Mouse (Mus musculus): ENCODE results near the gene Rwdd4a. TPM values are rescaled to one million over a fixed set of nuclear protein-coding genes. Genes with fewer than 3 reads are reported as not detected.

The Rwdd4a gene
- polyA plus RNA-seq (2016; fragmentation: Nextera tagmentation; extraction: Ambion mirVana): 43.8 and 48.6 TPM in 2 replicates

DNA sequence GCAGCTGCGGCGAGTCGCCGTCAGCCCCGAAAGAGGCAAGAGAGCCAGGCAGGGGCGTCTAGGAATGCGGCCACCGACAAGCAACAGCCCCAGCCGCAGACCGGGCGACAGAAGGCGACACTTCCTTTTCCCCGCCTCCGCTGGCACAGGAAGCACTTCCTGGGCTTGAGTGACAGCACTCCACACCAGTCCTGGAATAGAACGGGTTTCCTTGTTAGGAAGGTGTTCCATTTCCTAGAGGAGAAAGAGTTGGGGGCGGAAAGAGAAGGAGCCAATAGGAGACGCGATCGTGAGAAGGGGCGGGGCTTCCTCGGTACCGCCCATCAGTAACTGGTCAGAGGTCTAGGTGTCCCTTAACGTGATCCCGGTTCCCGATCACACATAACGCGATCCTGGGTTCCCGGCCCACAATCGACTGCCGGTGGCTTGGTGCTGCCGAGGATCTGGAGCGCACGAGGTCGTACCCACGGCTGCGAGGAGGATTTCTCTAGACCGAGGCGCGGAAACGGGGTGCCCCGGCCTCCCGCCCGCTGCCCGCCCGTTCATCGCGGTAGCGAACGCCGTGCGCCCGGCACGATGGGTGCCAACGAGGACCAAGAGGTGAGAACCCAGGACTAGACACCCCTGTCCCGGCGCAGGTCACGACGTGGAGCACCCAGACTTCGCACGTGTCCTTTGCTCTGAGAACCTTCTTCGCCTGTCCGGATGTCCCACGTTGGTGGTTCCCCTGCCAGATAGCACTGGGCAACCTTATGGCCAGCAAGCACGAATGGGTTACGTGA, at the start of gene Rwdd4a, which contains the start of gene Trappc11:
Gene Rwdd4a, plus strand, starts transcription at position 321 of the 782 bp plus-strand sequence.
Gene Trappc11, minus strand, starts transcription at position 127 of the 782 bp plus-strand sequence.
- peaks cover 41% of the 10 kb centered on the region for H3K4me1 ChIP-seq (replicated peaks)
- peak within 1 kb of the TSS; percentile 94 for H3K27ac ChIP-seq
- no peaks in the 10 kb centered on the region for H3K9me3 ChIP-seq
- H3K36me3 ChIP-seq: peaks cover 29% of the 10 kb centered on the region
- H3K4me3 ChIP-seq: peak within 1 kb of the TSS; percentile 95
- WGBS: under 1% methylated on average over 65 of the region's 65 CpGs
- DNase-seq (ENCODE audit: low spot score): peak; percentile 95
- no peaks in the 10 kb centered on the region for H3K27me3 ChIP-seq (ENCODE audit: insufficient read depth, poor library complexity, severe bottlenecking)

DNA sequence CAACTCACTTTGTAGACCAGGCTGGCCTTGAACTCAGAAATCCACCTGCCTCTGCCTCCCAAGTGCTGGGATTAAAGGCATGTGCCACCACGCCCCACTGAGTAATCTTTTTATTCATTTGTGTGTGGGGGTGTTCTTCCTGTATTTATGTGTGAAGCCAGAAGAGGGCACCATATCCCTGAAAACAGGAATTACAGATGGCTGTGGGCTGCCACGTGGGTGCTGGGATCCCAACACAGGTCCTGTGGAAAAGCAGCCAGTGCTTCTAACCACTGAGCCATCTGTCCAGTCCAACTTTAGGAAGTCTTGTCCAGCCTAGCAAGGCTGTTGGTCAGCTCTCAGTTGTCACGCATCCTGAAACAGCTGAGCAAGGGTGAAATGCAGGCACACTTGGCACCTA, 46.2 kb upstream of the Rwdd4a start:
- peaks cover 50% of the 10 kb centered on the region for H3K36me3 ChIP-seq
- H3K4me1 ChIP-seq (replicated peaks): peaks cover 17% of the 10 kb centered on the region
- H3K27me3 ChIP-seq (ENCODE audit: insufficient read depth, poor library complexity, severe bottlenecking): no peaks in the 10 kb centered on the region
- no peak for DNase-seq (ENCODE audit: low spot score)
- H3K9me3 ChIP-seq: peaks cover 6% of the 10 kb centered on the region
- no peak overlapping the region for H3K4me3 ChIP-seq
- WGBS: 84% methylated on average over 3 of the region's 3 CpGs
- no peak overlapping the region for H3K27ac ChIP-seq

DNA sequence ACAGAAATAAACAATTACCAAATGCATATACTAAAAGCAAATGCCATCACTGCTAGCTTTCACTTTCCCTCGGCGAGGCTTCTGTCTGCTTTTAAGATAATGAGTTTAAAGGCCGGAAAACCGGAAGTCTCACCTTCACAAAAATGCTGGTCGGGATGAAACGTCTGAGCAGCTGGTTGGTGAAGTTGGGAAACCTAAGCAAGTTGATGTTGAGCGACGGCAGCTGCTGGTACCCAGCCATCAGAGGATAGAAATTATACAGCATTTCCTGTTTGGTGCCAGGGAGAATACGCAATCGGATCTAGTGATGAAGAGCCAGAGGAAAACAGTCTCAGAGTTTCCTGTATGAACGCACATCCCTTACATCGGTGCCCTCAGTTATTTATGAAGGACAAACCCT, 40.4 kb upstream of the Rwdd4a start:
- H3K27ac ChIP-seq: no peak overlapping the region
- H3K27me3 ChIP-seq (ENCODE audit: insufficient read depth, poor library complexity, severe bottlenecking): no peaks in the 10 kb centered on the region
- H3K4me1 ChIP-seq (replicated peaks): peaks cover 10% of the 10 kb centered on the region
- no peak overlapping the region for H3K4me3 ChIP-seq
- H3K36me3 ChIP-seq: peaks cover 92% of the 10 kb centered on the region
- 95% methylated on average over 12 of the region's 12 CpGs for WGBS
- no peak for DNase-seq (ENCODE audit: low spot score)
- no peaks in the 10 kb centered on the region for H3K9me3 ChIP-seq

DNA sequence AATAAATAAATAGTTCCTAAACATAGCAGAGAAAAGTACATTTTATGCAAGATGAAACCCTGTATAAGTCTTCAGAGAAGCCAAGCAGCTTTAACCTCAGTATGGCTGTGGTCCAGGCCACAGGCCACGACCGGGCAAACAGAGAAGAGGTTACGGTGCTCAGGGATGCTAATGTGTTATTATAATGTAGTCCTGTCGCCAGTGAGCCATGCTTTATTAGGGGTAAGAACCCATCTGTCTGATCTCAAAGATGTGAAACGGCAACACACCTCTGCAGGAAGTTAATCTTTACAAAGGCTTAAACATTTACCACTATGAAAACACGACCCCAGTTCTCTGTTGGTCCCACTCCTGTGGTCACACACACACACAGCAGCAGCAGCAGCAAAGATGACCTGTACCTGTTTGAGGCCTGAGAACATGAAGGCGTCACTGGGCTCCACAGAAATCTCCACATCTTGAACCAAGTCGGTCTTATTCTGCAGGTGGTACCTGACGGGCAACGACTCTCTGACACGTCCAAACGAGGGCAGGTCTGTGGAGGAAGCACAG, 38.8 kb upstream of the Rwdd4a start:
- Histone ChIP-seq H3K9me3 (no peaks in the 10 kb centered on the region), H3K27me3 (ENCODE audit: insufficient read depth, poor library complexity, severe bottlenecking) (no peaks in the 10 kb centered on the region), H3K4me3 (no peak overlapping the region), H3K36me3 (peaks cover 95% of the 10 kb centered on the region), H3K4me1 (replicated peaks) (no peaks in the 10 kb centered on the region), H3K27ac (no peak overlapping the region)
- no peak for DNase-seq (ENCODE audit: low spot score)
- WGBS: 89% methylated on average over 12 of the region's 12 CpGs

DNA sequence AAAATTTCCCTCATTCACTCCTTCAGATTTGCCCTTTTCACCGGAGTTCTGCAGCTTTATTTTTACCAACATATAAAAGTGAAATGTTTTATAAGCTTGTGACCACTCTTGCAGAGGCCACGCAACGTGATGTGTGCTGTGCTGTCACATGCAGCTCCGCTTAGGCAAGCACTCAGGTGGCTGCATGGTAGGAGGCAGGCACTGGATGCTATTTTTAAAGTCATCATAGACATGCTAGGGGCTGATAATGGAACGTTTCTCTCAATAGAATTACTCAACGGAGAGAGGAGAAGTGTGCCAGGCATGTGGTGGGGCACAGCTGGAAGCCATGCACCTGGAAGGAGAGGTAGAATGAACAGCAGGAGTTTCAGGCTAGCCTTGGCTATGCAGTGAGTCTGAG, 38.0 kb upstream of the Rwdd4a start:
- H3K9me3 ChIP-seq: no peaks in the 10 kb centered on the region
- no peaks in the 10 kb centered on the region for H3K27me3 ChIP-seq (ENCODE audit: insufficient read depth, poor library complexity, severe bottlenecking)
- H3K27ac ChIP-seq: no peak overlapping the region
- peaks cover 97% of the 10 kb centered on the region for H3K36me3 ChIP-seq
- DNase-seq (ENCODE audit: low spot score): no peak
- 90% methylated on average over 6 of the region's 6 CpGs for WGBS
- H3K4me1 ChIP-seq (replicated peaks): no peaks in the 10 kb centered on the region
- H3K4me3 ChIP-seq: no peak overlapping the region

DNA sequence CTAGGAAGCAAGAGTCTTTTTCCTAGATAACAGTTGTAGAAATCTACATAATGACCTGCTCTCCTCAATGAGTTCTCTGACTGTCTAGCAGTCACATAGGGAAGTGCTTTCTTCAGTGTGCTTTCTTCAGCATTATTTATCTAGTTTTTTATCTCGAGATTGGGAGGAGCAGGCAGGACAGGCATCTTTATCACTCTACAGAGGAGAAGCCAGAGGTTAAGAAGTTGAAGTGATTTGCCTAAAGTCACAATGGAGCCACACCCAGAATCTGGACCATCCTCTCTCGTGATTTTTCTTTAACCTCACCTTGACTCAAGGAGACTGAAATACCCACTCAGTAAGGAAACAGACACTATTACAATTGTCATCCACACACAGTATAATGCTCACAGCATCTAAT, 31.5 kb upstream of the Rwdd4a start:
- H3K4me3 ChIP-seq: no peak overlapping the region
- no peak for DNase-seq (ENCODE audit: low spot score)
- H3K4me1 ChIP-seq (replicated peaks): no peaks in the 10 kb centered on the region
- H3K27me3 ChIP-seq (ENCODE audit: insufficient read depth, poor library complexity, severe bottlenecking): no peaks in the 10 kb centered on the region
- H3K9me3 ChIP-seq: no peaks in the 10 kb centered on the region
- 81% methylated on average over 2 of the region's 2 CpGs for WGBS
- peaks cover 98% of the 10 kb centered on the region for H3K36me3 ChIP-seq
- no peak overlapping the region for H3K27ac ChIP-seq

DNA sequence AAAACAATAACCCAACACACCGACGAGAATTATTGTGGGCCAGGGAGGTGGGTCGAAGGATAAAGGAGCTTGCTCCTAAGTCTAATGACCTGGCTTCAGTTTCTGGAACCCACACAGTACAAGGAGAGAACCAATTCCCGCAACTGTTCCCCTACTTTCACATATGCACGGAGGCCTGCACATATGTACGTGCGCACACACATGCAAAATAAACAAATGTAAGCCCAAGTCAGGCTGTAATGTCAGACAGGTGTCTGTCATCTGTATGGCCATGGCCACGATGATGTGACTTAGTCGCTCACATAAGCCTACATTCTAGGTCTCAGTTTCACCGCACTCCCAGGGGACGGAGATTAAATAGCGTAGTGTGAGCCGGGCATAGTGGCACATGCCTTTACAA, 30.9 kb upstream of the Rwdd4a start:
- H3K4me1 ChIP-seq (replicated peaks): no peaks in the 10 kb centered on the region
- peaks cover 97% of the 10 kb centered on the region for H3K36me3 ChIP-seq
- 97% methylated on average over 13 of the region's 13 CpGs for WGBS
- H3K27me3 ChIP-seq (ENCODE audit: insufficient read depth, poor library complexity, severe bottlenecking): no peaks in the 10 kb centered on the region
- no peak overlapping the region for H3K4me3 ChIP-seq
- H3K9me3 ChIP-seq: no peaks in the 10 kb centered on the region
- no peak for DNase-seq (ENCODE audit: low spot score)
- no peak overlapping the region for H3K27ac ChIP-seq

DNA sequence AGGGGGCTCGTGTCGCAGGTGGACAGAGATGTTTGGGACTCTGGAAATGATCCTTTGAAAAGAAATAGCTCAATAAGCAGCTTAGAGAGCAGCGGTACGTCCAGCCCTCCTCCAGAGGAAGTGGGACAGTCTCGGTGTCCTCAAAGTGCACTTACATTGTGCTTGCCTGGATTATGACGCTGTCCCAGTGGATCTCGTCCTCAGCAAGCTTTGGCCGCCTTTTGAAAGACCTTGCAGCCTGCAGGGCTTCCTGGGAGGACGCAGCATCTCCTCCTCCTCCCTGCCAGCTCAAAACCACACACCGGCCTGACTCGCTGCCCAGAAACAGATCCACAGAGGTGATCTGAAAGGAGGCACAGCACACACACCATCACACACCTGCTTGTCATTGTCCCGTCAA, 28.0 kb upstream of the Rwdd4a start:
- no peaks in the 10 kb centered on the region for H3K4me1 ChIP-seq (replicated peaks)
- H3K27me3 ChIP-seq (ENCODE audit: insufficient read depth, poor library complexity, severe bottlenecking): no peaks in the 10 kb centered on the region
- no peak for DNase-seq (ENCODE audit: low spot score)
- no peaks in the 10 kb centered on the region for H3K9me3 ChIP-seq
- H3K4me3 ChIP-seq: no peak overlapping the region
- H3K36me3 ChIP-seq: peaks cover 93% of the 10 kb centered on the region
- no peak overlapping the region for H3K27ac ChIP-seq
- 90% methylated on average over 12 of the region's 12 CpGs for WGBS

DNA sequence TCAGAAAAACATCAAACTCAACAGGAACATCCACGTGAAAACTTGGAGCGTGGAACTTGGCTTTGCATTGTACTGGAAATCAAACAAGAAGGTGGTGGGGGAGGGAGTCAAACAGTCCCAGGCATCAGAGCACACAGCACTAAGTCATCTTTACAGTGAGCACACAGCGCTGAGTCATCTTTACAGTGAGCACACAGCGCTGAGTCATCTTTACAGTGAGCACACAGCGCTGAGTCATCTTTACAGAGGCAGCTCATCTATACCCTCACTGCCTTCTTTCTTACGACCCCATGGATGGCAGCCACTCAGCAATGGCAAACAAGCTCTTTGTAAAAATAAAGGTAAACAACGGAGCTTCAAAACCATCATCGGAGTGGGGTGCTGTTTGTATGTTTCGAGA, 22.5 kb upstream of the Rwdd4a start:
- H3K4me1 ChIP-seq (replicated peaks): no peaks in the 10 kb centered on the region
- peaks cover 88% of the 10 kb centered on the region for H3K36me3 ChIP-seq

DNA sequence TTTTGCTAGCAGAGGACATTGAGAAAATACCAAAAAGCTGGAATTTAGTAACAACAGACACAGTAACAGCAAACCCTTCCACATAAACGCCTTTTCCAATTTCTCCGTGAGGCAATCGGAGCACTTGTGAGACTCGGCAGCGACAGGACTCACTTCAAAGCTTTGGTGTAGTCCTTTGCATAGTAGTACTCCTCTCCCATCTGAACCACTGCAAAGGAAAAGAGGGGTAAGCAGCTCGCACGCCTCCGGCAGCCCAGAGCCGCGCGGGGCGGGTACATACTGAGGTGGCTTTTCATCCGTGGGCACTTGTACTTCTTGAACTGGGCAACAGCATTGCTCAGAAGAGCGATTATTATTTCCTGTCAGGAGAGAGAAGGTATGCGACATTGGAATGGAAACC, 19.9 kb upstream of the Rwdd4a start:
- H3K27me3 ChIP-seq (ENCODE audit: insufficient read depth, poor library complexity, severe bottlenecking): no peaks in the 10 kb centered on the region
- no peaks in the 10 kb centered on the region for H3K4me1 ChIP-seq (replicated peaks)
- WGBS: 97% methylated on average over 15 of the region's 15 CpGs
- peaks cover 85% of the 10 kb centered on the region for H3K36me3 ChIP-seq
- no peak overlapping the region for H3K4me3 ChIP-seq
- no peaks in the 10 kb centered on the region for H3K9me3 ChIP-seq
- no peak overlapping the region for H3K27ac ChIP-seq
- no peak for DNase-seq (ENCODE audit: low spot score)

More for the DNA sequence above, 22.5 kb upstream of the Rwdd4a start:
- Histone ChIP-seq H3K9me3 (no peaks in the 10 kb centered on the region), H3K4me3 (no peak overlapping the region), H3K27ac (no peak overlapping the region), H3K27me3 (ENCODE audit: insufficient read depth, poor library complexity, severe bottlenecking) (no peaks in the 10 kb centered on the region)
- DNase-seq (ENCODE audit: low spot score): no peak
- 94% methylated on average over 9 of the region's 9 CpGs for WGBS

DNA sequence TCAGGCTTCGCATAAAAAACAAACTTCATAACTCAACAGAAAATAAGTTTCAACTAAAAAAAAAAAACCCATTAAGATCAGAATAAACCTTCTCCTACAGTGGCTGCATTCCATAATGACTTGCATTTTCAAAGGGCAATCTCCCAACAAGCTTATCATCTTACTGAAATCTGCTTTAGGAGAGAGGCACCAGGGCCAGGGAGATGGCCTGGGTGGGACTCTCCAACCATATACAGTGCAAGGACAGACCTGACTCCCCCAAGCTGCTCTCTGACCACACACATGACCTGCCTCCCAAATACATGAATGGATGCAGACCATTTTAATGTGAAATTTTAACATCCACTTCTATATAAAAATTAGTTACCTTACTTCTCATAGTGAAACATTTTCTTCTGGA, 5.4 kb upstream of the Rwdd4a start:
- H3K27ac ChIP-seq: no peak overlapping the region
- DNase-seq (ENCODE audit: low spot score): no peak
- H3K4me1 ChIP-seq (replicated peaks): peaks cover 11% of the 10 kb centered on the region
- peaks cover 74% of the 10 kb centered on the region for H3K36me3 ChIP-seq
- no peaks in the 10 kb centered on the region for H3K27me3 ChIP-seq (ENCODE audit: insufficient read depth, poor library complexity, severe bottlenecking)
- H3K9me3 ChIP-seq: no peaks in the 10 kb centered on the region
- H3K4me3 ChIP-seq: no peak overlapping the region
- WGBS: 98% methylated on average over 1 of the region's 1 CpGs

DNA sequence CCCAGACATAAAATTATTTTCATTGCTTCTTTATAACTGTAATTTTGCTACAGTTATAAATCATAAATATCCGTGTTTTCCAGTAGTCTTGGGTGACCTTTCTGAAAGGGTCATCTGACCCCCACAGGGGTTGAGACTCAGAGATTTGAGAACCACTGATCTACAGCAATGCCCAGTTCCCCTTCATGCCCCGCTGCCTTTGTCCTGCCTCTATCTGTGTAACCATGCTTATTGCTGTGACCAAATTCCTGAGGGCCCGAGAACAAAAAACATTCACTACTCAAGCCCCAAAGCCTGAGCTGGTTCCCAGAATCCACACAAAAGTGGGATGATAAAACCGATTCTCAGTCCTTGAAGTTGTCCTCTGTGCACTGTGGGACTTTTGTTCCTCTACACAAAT, 4.9 kb downstream of the Rwdd4a start:
- H3K27me3 ChIP-seq (ENCODE audit: insufficient read depth, poor library complexity, severe bottlenecking): no peaks in the 10 kb centered on the region
- WGBS: 54% methylated on average over 4 of the region's 4 CpGs
- H3K36me3 ChIP-seq: peaks cover 46% of the 10 kb centered on the region
- H3K9me3 ChIP-seq: no peaks in the 10 kb centered on the region
- H3K4me3 ChIP-seq: no peak overlapping the region
- H3K27ac ChIP-seq: no peak overlapping the region
- peaks cover 35% of the 10 kb centered on the region for H3K4me1 ChIP-seq (replicated peaks)
- DNase-seq (ENCODE audit: low spot score): no peak

DNA sequence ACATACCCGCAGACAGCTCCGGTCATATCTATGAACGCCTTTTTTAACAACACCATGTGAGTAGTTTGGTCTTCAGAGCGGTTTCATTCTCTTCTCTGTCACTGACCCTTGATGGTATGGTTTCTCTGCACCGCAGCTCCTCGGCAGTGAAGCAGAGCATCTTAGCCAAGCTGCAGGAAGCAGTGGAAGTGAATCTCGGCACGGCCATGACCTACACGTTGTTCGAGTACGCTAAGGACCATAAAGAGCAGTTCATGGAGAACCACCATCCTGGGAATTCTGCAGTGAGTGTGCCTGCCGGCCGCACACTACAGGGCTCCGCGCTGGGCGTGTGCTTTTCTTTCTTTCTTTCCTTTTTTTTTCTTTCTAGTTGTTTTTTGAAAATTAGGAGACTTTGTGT, 9.3 kb downstream of the Rwdd4a start:
- Histone ChIP-seq H3K9me3 (no peaks in the 10 kb centered on the region; the same call in 1 of the 2 replicates), H3K36me3 (peaks cover 88% of the 10 kb centered on the region), H3K27ac (no peak overlapping the region), H3K27me3 (ENCODE audit: insufficient read depth, poor library complexity, severe bottlenecking) (no peaks in the 10 kb centered on the region), H3K4me3 (no peak overlapping the region), H3K4me1 (replicated peaks) (peaks cover 10% of the 10 kb centered on the region; the same call in 1 of the 2 replicates)
- WGBS: 95% methylated on average over 16 of the region's 16 CpGs
- DNase-seq (ENCODE audit: low spot score): no peak
